Mouse (Mus musculus) monocyte, adult 5-6 weeks (primary cell): ENCODE measurements around the gene Gm45208. TPM values are rescaled to one million over a fixed set of nuclear protein-coding genes. Genes with fewer than 3 reads are reported as not detected.

Experiments used
- ATAC-seq: fragments of 153-309, 156-312 bp; replicated peaks from 2 replicates; pipeline ENCODE4 v1.8.0; 2017; ENCODE audit warnings: mild to moderate bottlenecking; ENCODE audit not compliant: low TSS enrichment, insufficient number of reproducible peaks, severe bottlenecking, poor library complexity, low FRiP score
- total RNA-seq: library from RNA; stranded (forward); fragments of 200-1000, 200-491, 200-594 nt; gene quantifications from 3 replicates; pipeline ENCODE4 v1.2.3, GENCODE M21; 2017

Gene Gm45208
- total RNA-seq, 1 experiment from 2014 or later, result not detected

- ATAC-seq, result no peak
These were observed 646 bp downstream of the Gm45208 start for GRCm38 (mm10) chrX:7722691-7723090.

- ATAC-seq, result no peak
These were observed 2.1 kb downstream of the Gm45208 start for GRCm38 (mm10) chrX:7724135-7724534.

GRCm38 (mm10) chrX:7725841-7726240, 3.8 kb downstream of the Gm45208 start:
- no peak for ATAC-seq

- ATAC-seq, result no peak
These were observed 5.1 kb downstream of the Gm45208 start for GRCm38 (mm10) chrX:7727176-7727575.

GRCm38 (mm10) chrX:7728215-7728921, 6.3 kb downstream of the Gm45208 start, which contains the start of gene Praf2:
Praf2 (plus strand) TSS chrX:7728439.
- peak; percentile 92 for ATAC-seq

GRCm38 (mm10) chrX:7728922-7729265, 6.8 kb downstream of the Gm45208 start:
- ATAC-seq, result no peak

GRCm38 (mm10) chrX:7733571-7734156, 11.6 kb downstream of the Gm45208 start:
- ATAC-seq, result peak; percentile 70; the same call in 1 of the 2 replicates

GRCm38 (mm10) chrX:7739336-7740081, 17.5 kb downstream of the Gm45208 start:
- no peak for ATAC-seq

GRCm38 (mm10) chrX:7740082-7740819, 18.2 kb downstream of the Gm45208 start:
- no peak for ATAC-seq

- no peak for ATAC-seq
These were observed 19.1 kb downstream of the Gm45208 start for GRCm38 (mm10) chrX:7741103-7741502.

- no peak for ATAC-seq
These were observed 21.4 kb downstream of the Gm45208 start for GRCm38 (mm10) chrX:7743470-7743869.

GRCm38 (mm10) chrX:7744940-7745339, 22.9 kb downstream of the Gm45208 start:
- no peak for ATAC-seq

GRCm38 (mm10) chrX:7745429-7745828, 23.4 kb downstream of the Gm45208 start:
- no peak for ATAC-seq

- no peak for ATAC-seq
These were observed 28.5 kb downstream of the Gm45208 start, which contains the start of gene Ccdc120 for GRCm38 (mm10) chrX:7750432-7751116. Ccdc120 (minus strand) TSS chrX:7750905.

- peak; percentile 63; the same call in 1 of the 2 replicates for ATAC-seq
These were observed 31.6 kb downstream of the Gm45208 start for GRCm38 (mm10) chrX:7753627-7754026.

GRCm38 (mm10) chrX:7762137-7762920, 40.3 kb downstream of the Gm45208 start, which contains the start of gene Tfe3:
Tfe3 (plus strand) TSS chrX:7762560.
- peak; percentile 98 for ATAC-seq

GRCm38 (mm10) chrX:7762921-7763197, 40.8 kb downstream of the Gm45208 start:
- ATAC-seq, result no peak
